Mouse (Mus musculus) stomach, embryonic 14.5 days (tissue): ENCODE data around the gene Zfp212. TPM values are rescaled to one million over a fixed set of nuclear protein-coding genes. Genes with fewer than 3 reads are reported as not detected.
"Not testable (repeated sequence)": the region's sequence is repeated elsewhere in the genome, so short reads cannot be mapped to it uniquely, and the experiment has no call there.

Source experiments
- ATAC-seq: fragments of 200-750 bp; cut with Nextera tagmentation; 2 replicates; pipeline ENCODE4 v1.8.0; 2017; ENCODE audit warnings: low read depth, moderate TSS enrichment; ENCODE audit not compliant: insufficient number of reproducible peaks, insufficient read depth, low FRiP score
- H3K27ac ChIP-seq: fragments of 300-500 bp; sonication (generic); 2 replicates; pipeline ENCODE4 v1.5.1; 2014; ENCODE audit warnings: mild to moderate bottlenecking, low read length, moderate library complexity, mixed read lengths
- H3K27me3 ChIP-seq: fragments of 300-500 bp; sonication (generic); 2 replicates; pipeline ENCODE4 v1.6.1; 2014; ENCODE audit warnings: low read length, control low read depth, mixed read lengths; ENCODE audit not compliant: control insufficient read depth, insufficient read depth
- H3K36me3 ChIP-seq: fragments of 300-500 bp; sonication (generic); 2 replicates; pipeline ENCODE4 v1.6.1; 2014; ENCODE audit warnings: mild to moderate bottlenecking, control low read depth, low read length, moderate library complexity, mixed read lengths; ENCODE audit not compliant: control insufficient read depth, insufficient read depth
- H3K4me1 ChIP-seq: fragments of 300-500 bp; sonication (generic); 2 replicates; pipeline ENCODE4 v1.6.1; 2014; ENCODE audit warnings: low read length, control low read depth, mixed read lengths; ENCODE audit not compliant: control insufficient read depth, insufficient read depth
- H3K4me2 ChIP-seq: fragments of 300-500 bp; sonication (generic); replicated peaks from 2 replicates; pipeline ENCODE4 v1.6.1; 2014; ENCODE audit warnings: low read depth, low read length, control low read depth
- H3K4me3 ChIP-seq: fragments of 300-500 bp; sonication (generic); 2 replicates; pipeline ENCODE4 v1.5.1; 2014; ENCODE audit warnings: low read depth, low read length, control low read depth
- H3K9ac ChIP-seq: fragments of 300-500 bp; sonication (generic); replicated peaks from 2 replicates; pipeline ENCODE4 v1.6.1; 2014; ENCODE audit warnings: low read depth, mild to moderate bottlenecking, control low read depth, low read length, moderate library complexity, mixed read lengths
- H3K9me3 ChIP-seq: fragments of 300-500 bp; sonication (generic); 2 replicates; pipeline ENCODE4 v1.6.1; 2016; ENCODE audit warnings: low read depth, low read length, control low read depth; ENCODE audit not compliant: control insufficient read depth
- WGBS: fragments of 180-500 bp; shearing (Covaris S2); extraction: QIAGEN DNeasy Blood & Tissue Kit; methylation state at CpG from one replicate; pipeline ENCODE4 v1.1.7; 2014; 5-methylcytosine and 5-hydroxymethylcytosine counted together
- polyA plus RNA-seq: library from polyadenylated mRNA; unstranded; fragments of >200 nt; fragmentation: Nextera tagmentation; extraction: Ambion mirVana; gene quantifications from 2 replicates; pipeline ENCODE4 v1.2.1, GENCODE M21; 2014

Gene Zfp212
- polyA plus RNA-seq, 1 experiment from 2014 or later: 13.3 TPM

DNA sequence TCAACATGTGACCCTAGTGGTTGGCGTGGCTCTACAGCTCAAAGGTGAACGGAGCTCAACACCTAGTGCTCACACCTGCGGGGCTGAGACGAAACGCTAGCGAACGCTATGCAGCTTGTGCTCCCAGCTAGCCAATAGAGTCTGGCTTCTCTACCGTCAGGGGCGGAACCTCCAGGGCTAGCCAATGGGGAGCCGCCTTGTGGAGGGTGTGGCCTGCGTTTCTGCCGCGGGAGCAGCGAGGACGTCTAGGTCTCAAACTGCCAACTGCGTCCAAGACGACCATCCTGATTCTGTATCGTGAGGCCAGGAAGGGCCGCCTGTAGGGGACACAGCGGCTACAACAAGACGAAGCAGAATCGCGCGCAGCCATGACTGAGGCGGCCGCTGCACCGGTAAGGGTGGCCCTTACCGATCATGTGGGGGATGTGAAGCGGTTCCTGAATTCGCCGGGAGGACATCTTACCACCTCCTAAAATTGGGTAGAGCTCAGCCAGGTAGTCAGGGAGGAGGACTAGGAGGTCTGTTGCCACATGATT is 33.0 kb downstream of the Zfp212 start, which contains the start of gene Zfp956:
Gene Zfp956 (plus strand): TSS at position 200 of the 536 bp plus-strand sequence.
- H3K4me1 ChIP-seq: peaks cover 4% of the 10 kb centered on the region; the same call in 1 of the 2 replicates
- under 1% methylated on average over 31 of the region's 31 CpGs for WGBS
- peak; percentile 99 for ATAC-seq
- no peaks in the 10 kb centered on the region for H3K9me3 ChIP-seq
- peak within 1 kb of the TSS; percentile 59; the same call in 1 of the 2 replicates for H3K27ac ChIP-seq
- no peaks in the 10 kb centered on the region; the same call in 1 of the 2 replicates for H3K36me3 ChIP-seq
- peak within 1 kb of the TSS; percentile 65 for H3K4me2 ChIP-seq
- H3K9ac ChIP-seq: peak within 1 kb of the TSS; percentile 50
- no peaks in the 10 kb centered on the region for H3K27me3 ChIP-seq
- peak within 1 kb of the TSS; percentile 59 for H3K4me3 ChIP-seq

GRCm38 (mm10) chr6:47954425-47954824 is 34.1 kb downstream of the Zfp212 start:
- Histone ChIP-seq H3K9me3 (no peaks in the 10 kb centered on the region), H3K27me3 (no peaks in the 10 kb centered on the region), H3K9ac (no peak overlapping the region), H3K4me3 (peak overlapping the region; percentile 59; the same call in 1 of the 2 replicates), H3K27ac (no peak overlapping the region), H3K36me3 (no peaks in the 10 kb centered on the region; the same call in 1 of the 2 replicates), H3K4me1 (peaks cover 4% of the 10 kb centered on the region; the same call in 1 of the 2 replicates), H3K4me2 (peak overlapping the region; percentile 65)
- no peak for ATAC-seq
- 81% methylated on average over 3 of the region's 3 CpGs for WGBS

DNA sequence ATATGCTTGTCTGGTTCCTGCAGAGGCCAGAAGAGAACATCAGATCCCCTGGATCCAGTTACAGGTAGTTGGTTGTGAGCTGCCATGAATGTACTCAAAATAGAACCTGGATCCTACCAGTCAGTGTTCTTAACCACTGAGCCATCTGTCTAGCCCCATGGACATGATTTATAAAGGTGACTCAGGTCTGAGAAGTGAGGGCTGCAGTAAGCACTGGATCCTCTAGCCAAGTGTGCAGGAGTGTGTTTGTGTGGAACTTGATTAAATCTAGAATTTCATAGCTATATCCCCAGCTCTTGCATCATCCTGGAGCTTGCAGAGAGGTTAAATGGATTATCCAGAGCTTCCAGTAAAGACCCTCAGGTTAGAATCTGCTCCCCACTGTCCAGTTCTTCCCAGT is 37.5 kb downstream of the Zfp212 start:
- Histone ChIP-seq H3K27me3 (no peaks in the 10 kb centered on the region), H3K9ac (no peak overlapping the region), H3K4me1 (peaks cover 4% of the 10 kb centered on the region; the same call in 1 of the 2 replicates), H3K9me3 (no peaks in the 10 kb centered on the region), H3K27ac (no peak overlapping the region), H3K4me2 (no peak overlapping the region), H3K4me3 (no peak overlapping the region), H3K36me3 (peaks cover 12% of the 10 kb centered on the region; the same call in 1 of the 2 replicates)
- no peak for ATAC-seq

- Histone ChIP-seq H3K4me3 (no peak overlapping the region), H3K27me3 (no peaks in the 10 kb centered on the region), H3K4me1 (no peaks in the 10 kb centered on the region), H3K36me3 (peaks cover 32% of the 10 kb centered on the region), H3K9ac (no peak overlapping the region), H3K4me2 (no peak overlapping the region), H3K27ac (no peak overlapping the region), H3K9me3 (no peaks in the 10 kb centered on the region)
- 90% methylated on average over 6 of the region's 6 CpGs for WGBS
- no peak for ATAC-seq
Measured at GRCm38 (mm10) chr6:47960685-47961421, 40.6 kb downstream of the Zfp212 start.

- H3K4me3 ChIP-seq: no peak overlapping the region
- no peak overlapping the region for H3K9ac ChIP-seq
- H3K9me3 ChIP-seq: no peaks in the 10 kb centered on the region
- no peaks in the 10 kb centered on the region for H3K27me3 ChIP-seq
- WGBS: 78% methylated on average over 7 of the region's 7 CpGs
- no peaks in the 10 kb centered on the region for H3K4me1 ChIP-seq
- no peak for ATAC-seq
- H3K4me2 ChIP-seq: no peak overlapping the region
- H3K27ac ChIP-seq: no peak overlapping the region
- peaks cover 32% of the 10 kb centered on the region for H3K36me3 ChIP-seq
Measured at GRCm38 (mm10) chr6:47963051-47963450, 42.8 kb downstream of the Zfp212 start.

GRCm38 (mm10) chr6:47968166-47968565 is 47.9 kb downstream of the Zfp212 start:
- H3K27me3 ChIP-seq, H3K9ac ChIP-seq, H3K4me1 ChIP-seq, H3K9me3 ChIP-seq, H3K4me3 ChIP-seq, ATAC-seq, H3K4me2 ChIP-seq, H3K27ac ChIP-seq: not testable (repeated sequence)
- peaks cover 18% of the 10 kb centered on the region for H3K36me3 ChIP-seq
- 84% methylated on average over 1 of the region's 1 CpGs for WGBS

DNA sequence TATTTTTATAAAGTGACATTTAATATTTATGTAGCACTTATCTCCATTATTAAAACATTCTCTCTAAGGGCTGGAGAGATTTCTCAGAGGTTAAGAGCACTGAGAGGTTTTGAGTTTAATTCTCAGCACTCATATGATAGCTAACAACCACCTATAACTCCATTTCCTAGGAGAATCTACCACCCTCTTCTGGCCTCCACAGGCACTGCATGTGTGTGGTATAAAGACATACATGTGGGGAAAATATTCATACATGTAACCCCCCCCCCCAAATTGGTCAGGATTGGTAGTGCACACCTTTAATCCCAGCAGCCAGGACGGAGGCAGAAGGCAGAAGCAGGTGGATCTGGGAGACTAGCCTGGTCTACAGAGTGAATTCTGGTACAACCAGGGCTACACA is 54.3 kb downstream of the Zfp212 start:
- H3K4me3 ChIP-seq: no peak overlapping the region
- no peaks in the 10 kb centered on the region for H3K9me3 ChIP-seq
- ATAC-seq: no peak
- no peaks in the 10 kb centered on the region for H3K4me1 ChIP-seq
- no peak overlapping the region for H3K9ac ChIP-seq
- no peak overlapping the region for H3K4me2 ChIP-seq
- H3K27ac ChIP-seq: no peak overlapping the region
- WGBS: 90% methylated on average over 1 of the region's 1 CpGs
- H3K27me3 ChIP-seq: no peaks in the 10 kb centered on the region
- H3K36me3 ChIP-seq: no peaks in the 10 kb centered on the region

- Histone ChIP-seq H3K9ac (no peak overlapping the region), H3K36me3 (no peaks in the 10 kb centered on the region), H3K4me1 (no peaks in the 10 kb centered on the region), H3K27me3 (no peaks in the 10 kb centered on the region), H3K27ac (no peak overlapping the region), H3K9me3 (no peaks in the 10 kb centered on the region), H3K4me3 (no peak overlapping the region), H3K4me2 (no peak overlapping the region)
- 12% methylated on average over 6 of the region's 6 CpGs for whole genome bisulfite sequencing
- ATAC-seq: peak; percentile 77; the same call in 1 of the 2 replicates
Measured at GRCm38 (mm10) chr6:47978897-47979368, 58.7 kb downstream of the Zfp212 start.
